Mouse (Mus musculus) limb, embryonic 10.5 days (tissue): ENCODE results near the gene Acsf2. TPM values are rescaled to one million over a fixed set of nuclear protein-coding genes. Genes with fewer than 3 reads are reported as not detected.
"Not testable (repeated sequence)": the region's sequence is repeated elsewhere in the genome, so short reads cannot be mapped to it uniquely, and the experiment has no call there.

ENCODE experiments used
- DNase-seq: peaks from one replicate; pipeline ENCODE4 v3.0.0-alpha.2; 2017; ENCODE audit warnings: low spot score
- H3K27ac ChIP-seq: fragments of 300-500 bp; sonication (generic); 2 replicates; pipeline ENCODE4 v1.5.1; 2016; ENCODE audit warnings: mild to moderate bottlenecking
- H3K27me3 ChIP-seq: fragments of 300-500 bp; sonication (generic); 2 replicates; pipeline ENCODE4 v1.6.1; 2016; ENCODE audit warnings: low read depth, mild to moderate bottlenecking; ENCODE audit not compliant: poor library complexity, severe bottlenecking
- H3K36me3 ChIP-seq: fragments of 300-500 bp; sonication (generic); 2 replicates; pipeline ENCODE4 v1.6.1; 2016; ENCODE audit warnings: mild to moderate bottlenecking, moderate library complexity
- H3K4me1 ChIP-seq: fragments of 300-500 bp; sonication (generic); 2 replicates; pipeline ENCODE4 v1.6.1; 2016
- H3K4me3 ChIP-seq: fragments of 300-500 bp; sonication (generic); 2 replicates; pipeline ENCODE4 v1.5.1; 2016; ENCODE audit warnings: mild to moderate bottlenecking, moderate library complexity
- H3K9me3 ChIP-seq: fragments of 300-500 bp; sonication (generic); replicated peaks from 2 replicates; pipeline ENCODE4 v1.6.1; 2016; ENCODE audit warnings: mild to moderate bottlenecking
- WGBS: fragments of 180-500 bp; shearing (Covaris S2); methylation state at CpG from one replicate; pipeline ENCODE4 v1.1.7; 2016; 5-methylcytosine and 5-hydroxymethylcytosine counted together
- polyA plus RNA-seq: library from polyadenylated mRNA; unstranded; fragments of >200 nt; fragmentation: Nextera tagmentation; extraction: Ambion mirVana; gene quantifications from 2 replicates; pipeline ENCODE4 v1.2.1, GENCODE M21; 2016

Gene Acsf2
- polyA plus RNA-seq: 4.1 and 5.6 TPM in 2 replicates

DNA sequence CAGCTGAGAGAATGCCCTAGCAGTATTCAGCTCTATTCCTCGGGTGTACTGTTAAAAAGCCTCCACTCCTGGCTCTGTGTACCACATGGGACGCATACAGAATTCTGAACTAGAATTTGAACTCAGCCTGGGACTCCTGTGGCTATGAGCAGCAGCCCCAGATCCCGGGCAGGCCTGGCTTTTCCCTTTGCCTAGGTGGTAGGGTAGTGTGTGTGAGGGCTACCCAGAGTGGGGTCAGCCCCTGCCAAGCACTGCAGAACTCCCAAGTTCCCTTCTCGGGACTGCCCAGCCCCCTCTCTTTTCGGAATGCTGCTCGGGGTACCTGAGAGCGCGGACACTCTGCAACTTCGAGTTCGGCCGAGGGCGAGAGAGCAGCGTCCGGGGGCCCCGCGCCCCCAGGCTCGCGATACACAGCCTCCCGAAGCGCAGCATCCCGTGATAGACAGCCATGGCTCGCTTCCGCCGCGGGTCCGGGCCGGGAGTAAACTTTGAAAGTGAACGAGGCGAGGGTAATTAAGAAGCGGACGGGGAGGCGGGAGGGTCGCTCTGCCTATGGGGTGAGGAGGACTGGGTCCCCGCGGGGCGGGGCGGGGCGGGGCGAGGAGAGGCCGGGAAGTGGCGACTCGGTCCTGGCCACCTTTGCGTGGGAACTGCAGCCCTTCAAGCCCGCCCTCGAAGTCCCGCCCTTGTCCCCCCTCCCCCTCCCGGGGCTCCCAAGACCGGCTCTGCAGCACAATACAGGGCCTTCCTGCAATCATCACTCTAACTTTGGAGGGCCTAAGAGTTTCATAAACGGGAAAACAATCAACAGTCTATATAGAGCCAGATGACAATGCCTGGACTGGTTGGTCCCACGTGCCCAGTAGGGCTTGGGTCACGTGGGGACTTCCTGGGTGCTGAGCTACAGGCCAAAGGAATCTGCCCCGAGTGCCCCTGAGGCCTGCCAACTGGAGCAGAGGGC lies at the start of gene Acsf2:
Gene Acsf2 (minus strand): TSS at position 551 of the 961 bp plus-strand sequence.
- WGBS: 2% methylated on average over 52 of the region's 52 CpGs
- Histone ChIP-seq H3K27me3 (no peaks in the 10 kb centered on the region), H3K4me3 (peak within 1 kb of the TSS; percentile 64), H3K9me3 (no peaks in the 10 kb centered on the region), H3K27ac (peak within 1 kb of the TSS; percentile 89), H3K36me3 (peaks cover 11% of the 10 kb centered on the region), H3K4me1 (peaks cover 27% of the 10 kb centered on the region)
- DNase-seq: peak; percentile 94

DNA sequence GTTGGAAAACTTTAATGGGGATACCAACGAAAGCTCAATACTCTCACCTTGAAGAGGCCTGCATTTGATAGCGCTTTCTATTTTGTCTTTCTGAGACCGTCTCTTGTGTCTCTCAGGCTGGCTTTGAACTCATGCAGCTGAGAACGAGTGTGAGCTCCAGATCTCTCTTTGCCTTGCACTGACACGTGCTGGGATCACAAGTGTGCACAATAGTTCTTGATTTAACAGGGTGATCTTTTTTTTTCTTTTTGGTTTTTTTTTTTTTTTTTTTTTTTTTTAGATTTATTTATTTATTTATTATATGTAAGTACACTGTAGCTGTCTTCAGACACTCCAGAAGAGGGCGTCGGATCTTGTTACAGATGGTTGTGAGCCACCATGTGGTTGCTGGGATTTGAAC lies 49.6 kb upstream of the Acsf2 start:
- not testable (repeated sequence) for H3K27me3 ChIP-seq, H3K9me3 ChIP-seq, H3K4me3 ChIP-seq, DNase-seq, H3K27ac ChIP-seq
- H3K4me1 ChIP-seq: peaks cover 14% of the 10 kb centered on the region
- peaks cover 63% of the 10 kb centered on the region for H3K36me3 ChIP-seq
- WGBS: 98% methylated on average over 7 of the region's 7 CpGs

DNA sequence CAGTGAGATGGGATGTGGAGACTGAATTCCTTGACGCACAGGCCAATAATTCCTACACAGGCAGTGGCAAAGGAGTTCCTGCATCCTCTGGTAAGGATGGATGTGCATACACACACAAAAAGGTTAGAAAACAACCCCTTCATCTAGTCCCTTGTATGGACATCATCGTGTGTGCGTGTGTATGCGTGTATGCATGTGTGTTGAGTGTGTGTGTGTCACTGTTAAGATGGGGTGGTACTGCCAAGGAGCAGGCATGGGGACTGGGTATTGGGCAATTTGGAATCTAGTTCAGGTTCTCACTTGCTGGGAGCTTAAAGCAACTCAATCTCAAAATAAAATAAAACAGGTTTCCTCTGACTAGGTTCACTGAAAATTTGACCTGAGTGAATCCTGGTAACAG lies 44.8 kb upstream of the Acsf2 start:
- peaks cover 96% of the 10 kb centered on the region for H3K36me3 ChIP-seq
- no peak for DNase-seq
- H3K9me3 ChIP-seq: no peaks in the 10 kb centered on the region
- H3K4me3 ChIP-seq: no peak overlapping the region
- H3K4me1 ChIP-seq: no peaks in the 10 kb centered on the region
- no peaks in the 10 kb centered on the region for H3K27me3 ChIP-seq
- WGBS: 94% methylated on average over 4 of the region's 4 CpGs
- H3K27ac ChIP-seq: no peak overlapping the region

DNA sequence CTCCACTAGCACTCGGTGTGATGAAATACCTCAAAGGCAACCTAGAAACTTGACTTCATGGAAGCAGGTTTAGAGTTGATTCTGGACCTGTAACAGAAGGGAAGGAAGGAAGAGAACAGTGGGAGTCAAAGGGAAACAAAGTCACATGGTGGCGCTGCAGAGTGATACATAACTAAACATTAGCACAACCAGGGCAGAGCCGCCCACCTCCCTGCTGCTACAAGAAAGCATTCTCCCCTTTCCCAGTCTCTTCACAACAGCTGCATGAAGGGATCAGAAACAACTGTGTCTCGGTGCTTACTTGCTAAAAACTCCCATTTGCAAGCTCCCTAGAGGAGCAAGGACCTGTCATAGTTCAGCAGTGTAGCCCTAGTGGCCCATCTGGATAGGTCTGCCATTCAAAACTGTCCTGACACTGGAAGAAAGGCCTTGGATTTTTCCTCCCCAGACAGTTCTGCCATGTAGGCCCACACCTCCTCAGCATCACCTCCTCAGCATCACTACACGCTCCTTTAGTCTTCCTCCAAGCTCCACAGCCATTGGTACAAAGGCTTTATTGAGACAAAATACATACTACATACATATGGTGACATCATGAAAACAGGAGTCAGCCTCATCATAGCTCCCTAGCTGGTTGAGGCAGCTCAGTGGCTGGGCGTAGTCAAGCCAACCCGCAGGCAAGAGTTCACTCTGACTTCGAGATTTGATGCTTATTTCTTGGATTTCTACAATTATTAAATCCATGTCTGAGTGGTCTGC lies 43.0 kb upstream of the Acsf2 start:
- WGBS: 87% methylated on average over 8 of the region's 8 CpGs
- no peaks in the 10 kb centered on the region for H3K4me1 ChIP-seq
- peaks cover 98% of the 10 kb centered on the region for H3K36me3 ChIP-seq
- no peak for DNase-seq
- H3K9me3 ChIP-seq: no peaks in the 10 kb centered on the region
- H3K27ac ChIP-seq: no peak overlapping the region
- no peaks in the 10 kb centered on the region for H3K27me3 ChIP-seq
- H3K4me3 ChIP-seq: no peak overlapping the region

- no peak overlapping the region for H3K4me3 ChIP-seq
- 88% methylated on average over 5 of the region's 5 CpGs for WGBS
- no peak for DNase-seq
- H3K27me3 ChIP-seq: no peaks in the 10 kb centered on the region
- H3K27ac ChIP-seq: no peak overlapping the region
- peaks cover 15% of the 10 kb centered on the region for H3K4me1 ChIP-seq
- H3K9me3 ChIP-seq: no peaks in the 10 kb centered on the region
- peaks cover 83% of the 10 kb centered on the region for H3K36me3 ChIP-seq
Measured at GRCm38 (mm10) chr11:94634431-94634830, 32.8 kb upstream of the Acsf2 start.

- DNase-seq: no peak
- Histone ChIP-seq H3K9me3 (no peaks in the 10 kb centered on the region), H3K4me1 (peaks cover 15% of the 10 kb centered on the region), H3K27me3 (no peaks in the 10 kb centered on the region), H3K36me3 (peaks cover 69% of the 10 kb centered on the region), H3K27ac (no peak overlapping the region), H3K4me3 (no peak overlapping the region)
- WGBS: 88% methylated on average over 8 of the region's 8 CpGs
Measured at GRCm38 (mm10) chr11:94632988-94633387, 31.3 kb upstream of the Acsf2 start.

GRCm38 (mm10) chr11:94631969-94632368 lies 30.3 kb upstream of the Acsf2 start:
- WGBS: 96% methylated on average over 5 of the region's 5 CpGs
- H3K9me3 ChIP-seq: no peaks in the 10 kb centered on the region
- peaks cover 15% of the 10 kb centered on the region for H3K4me1 ChIP-seq
- H3K4me3 ChIP-seq: no peak overlapping the region
- H3K27ac ChIP-seq: no peak overlapping the region
- H3K27me3 ChIP-seq: no peaks in the 10 kb centered on the region
- no peak for DNase-seq
- peaks cover 58% of the 10 kb centered on the region for H3K36me3 ChIP-seq

DNA sequence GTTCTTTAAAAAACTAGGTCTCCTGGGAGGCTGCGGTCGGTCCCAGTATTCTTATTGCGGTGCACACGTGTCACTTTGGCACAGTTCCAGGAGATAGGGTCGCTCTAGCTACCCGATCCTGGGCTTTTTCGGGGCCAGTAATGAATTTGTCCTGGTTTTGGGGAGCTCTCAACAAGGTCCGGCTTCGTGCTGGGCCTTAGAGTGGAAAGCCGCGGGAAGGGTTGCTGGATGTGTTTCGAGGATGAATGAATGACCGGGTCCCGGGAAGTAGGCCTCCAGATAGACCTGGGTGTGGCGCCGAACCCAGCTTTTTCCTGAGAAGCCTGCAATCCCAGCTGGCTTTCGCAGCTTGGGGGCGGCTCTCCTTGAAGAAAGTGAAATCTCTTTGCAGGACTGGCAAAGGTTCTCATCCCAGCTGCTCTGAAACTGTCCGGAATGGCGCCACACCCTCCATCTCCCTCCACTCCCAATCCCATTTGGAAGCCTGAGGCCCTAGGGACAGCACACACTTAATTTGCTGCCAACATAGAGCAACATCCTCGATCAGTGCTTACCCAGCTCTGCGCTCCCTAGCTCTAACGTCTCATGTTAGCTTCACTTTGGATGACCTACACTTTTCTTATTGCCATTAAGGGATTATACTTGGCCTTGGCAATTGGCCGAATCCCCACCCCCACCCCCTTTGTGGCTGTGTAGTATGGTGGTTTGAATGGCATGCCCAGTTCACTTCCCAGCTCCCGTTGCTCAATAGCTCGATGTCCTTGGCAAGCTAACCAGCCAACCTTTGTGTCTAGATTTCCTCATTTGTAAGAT lies 28.7 kb upstream of the Acsf2 start:
- DNase-seq: peak; percentile 47
- Histone ChIP-seq H3K9me3 (no peaks in the 10 kb centered on the region), H3K27me3 (no peaks in the 10 kb centered on the region), H3K4me1 (peaks cover 15% of the 10 kb centered on the region), H3K36me3 (peaks cover 43% of the 10 kb centered on the region), H3K27ac (peak overlapping the region; percentile 89), H3K4me3 (peak overlapping the region; percentile 95)
- 15% methylated on average over 26 of the region's 26 CpGs for WGBS

DNA sequence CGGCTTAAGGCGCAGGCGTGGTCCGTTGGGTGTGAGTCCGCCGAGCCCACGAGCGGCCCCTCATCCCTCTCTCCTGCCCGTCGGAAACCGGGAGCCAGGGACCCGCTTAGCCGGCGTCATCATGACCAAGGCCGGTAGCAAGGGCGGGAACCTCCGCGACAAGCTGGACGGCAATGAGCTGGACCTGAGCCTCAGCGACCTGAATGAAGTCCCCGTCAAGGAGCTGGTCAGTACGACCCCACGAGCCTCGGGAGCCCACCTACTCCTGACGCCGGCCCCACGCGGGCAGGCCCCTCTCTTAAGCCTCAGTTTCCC lies 28.2 kb upstream of the Acsf2 start:
- WGBS: 0% methylated on average over 28 of the region's 28 CpGs
- Histone ChIP-seq H3K4me1 (peaks cover 15% of the 10 kb centered on the region), H3K36me3 (peaks cover 37% of the 10 kb centered on the region), H3K4me3 (peak overlapping the region; percentile 95), H3K9me3 (no peaks in the 10 kb centered on the region), H3K27me3 (no peaks in the 10 kb centered on the region), H3K27ac (peak overlapping the region; percentile 89)
- DNase-seq: no peak

DNA sequence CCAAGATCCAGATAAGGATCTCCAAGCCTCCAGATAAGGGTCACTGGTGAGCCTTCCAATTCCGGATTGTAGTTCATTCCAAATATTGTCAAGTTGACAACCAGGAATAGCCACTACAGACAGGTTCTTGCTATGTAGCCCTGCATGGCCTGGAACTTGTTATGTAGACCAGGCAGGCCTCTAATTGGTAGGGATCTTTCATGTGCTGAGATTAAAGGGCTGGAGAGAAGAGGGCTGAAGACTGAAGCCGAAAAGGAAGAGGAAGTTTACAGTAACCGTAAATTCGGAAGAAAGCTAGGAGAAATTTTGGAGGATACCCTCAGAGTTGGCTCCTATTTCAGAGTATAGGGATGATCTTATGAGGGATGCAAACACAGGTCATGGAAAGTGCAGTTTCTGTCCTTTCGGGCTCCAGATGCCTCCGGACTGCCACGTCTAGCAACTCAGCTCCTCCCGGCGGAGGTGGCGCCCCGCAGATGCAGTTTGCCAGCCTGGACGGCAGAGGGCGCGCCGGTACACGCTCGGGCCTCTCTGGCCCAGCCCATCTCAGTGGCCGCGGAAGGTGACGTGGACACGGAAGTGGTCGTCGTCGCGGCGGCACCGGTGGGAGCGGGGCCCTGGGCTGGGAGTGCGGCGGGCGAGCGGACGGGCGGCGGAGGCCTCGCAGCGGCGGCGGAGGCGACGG lies 27.7 kb upstream of the Acsf2 start, which contains the start of gene Lrrc59:
Gene Lrrc59 (plus strand): TSS at position 569 of the 685 bp plus-strand sequence.
- Histone ChIP-seq H3K27me3 (no peaks in the 10 kb centered on the region), H3K9me3 (no peaks in the 10 kb centered on the region), H3K27ac (peak within 1 kb of the TSS; percentile 89), H3K4me3 (peak within 1 kb of the TSS; percentile 95), H3K4me1 (peaks cover 15% of the 10 kb centered on the region), H3K36me3 (peaks cover 32% of the 10 kb centered on the region)
- 6% methylated on average over 36 of the region's 41 CpGs for WGBS
- peak; percentile 99 for DNase-seq

DNA sequence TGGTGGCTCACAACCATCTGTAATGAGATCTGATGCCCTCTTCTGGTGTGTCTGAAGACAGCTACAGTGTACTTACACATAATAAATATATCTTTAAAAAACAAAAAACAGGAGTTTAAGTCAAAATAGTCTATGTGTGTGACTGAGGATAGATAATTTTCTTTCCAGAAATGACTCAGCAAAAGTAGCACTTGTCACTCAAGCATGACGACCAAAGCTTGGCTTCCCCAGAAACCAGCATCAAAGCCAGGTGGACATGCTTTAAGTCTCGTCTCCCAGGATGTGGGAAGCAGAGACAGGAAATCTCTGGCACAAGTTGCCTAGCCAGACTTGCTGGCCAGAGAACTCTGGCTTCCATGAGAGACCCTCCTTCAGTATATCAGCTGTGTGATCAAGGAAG lies 20.5 kb upstream of the Acsf2 start:
- no peaks in the 10 kb centered on the region for H3K36me3 ChIP-seq
- no peak overlapping the region for H3K4me3 ChIP-seq
- DNase-seq: no peak
- WGBS: 76% methylated on average over 2 of the region's 2 CpGs
- no peaks in the 10 kb centered on the region for H3K27me3 ChIP-seq
- H3K27ac ChIP-seq: no peak overlapping the region
- H3K4me1 ChIP-seq: no peaks in the 10 kb centered on the region
- H3K9me3 ChIP-seq: no peaks in the 10 kb centered on the region

DNA sequence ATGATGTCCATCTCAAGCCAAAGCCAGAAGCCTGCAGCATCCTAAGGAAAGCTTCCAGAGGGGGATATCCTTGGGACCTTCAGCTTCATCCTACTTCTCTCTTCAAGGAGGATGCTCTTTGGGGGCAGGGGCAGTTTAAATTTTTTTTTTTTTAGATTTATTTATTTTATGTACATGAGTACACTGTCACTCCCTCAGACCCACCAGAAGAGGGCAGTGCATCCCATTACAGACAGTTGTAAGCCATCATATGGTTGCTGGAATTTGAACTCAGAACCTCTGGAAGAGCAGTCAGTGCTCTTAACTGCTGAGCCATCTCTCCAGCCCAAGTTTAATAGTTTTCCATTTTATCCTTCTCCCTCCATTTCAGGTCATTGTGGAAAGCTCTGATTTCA lies 19.8 kb upstream of the Acsf2 start:
- DNase-seq: no peak
- no peaks in the 10 kb centered on the region for H3K9me3 ChIP-seq
- H3K4me3 ChIP-seq: no peak overlapping the region
- no peak overlapping the region for H3K27ac ChIP-seq
- no peaks in the 10 kb centered on the region for H3K4me1 ChIP-seq
- no peaks in the 10 kb centered on the region for H3K27me3 ChIP-seq
- H3K36me3 ChIP-seq: no peaks in the 10 kb centered on the region
